Comparison of ENCODE assay signal across 18 mouse cellular contexts in genomic region chr9:90055911-90056310, GRCm38 (mm10). TPM values are rescaled to one million over a fixed set of nuclear protein-coding genes. Genes with fewer than 3 reads are reported as not detected.
A peak's percentile ranks its signal among the peaks of the same experiment; 100 is the strongest.
DNase-seq lines count a peak whose midpoint lies in the region; ATAC-seq and TF ChIP-seq lines count a peak whose summit lies in the region.
"Had no signal": no experiment of that assay in that cellular context is flagged by ENCODE, and none has a peak within 500 bp of the region (broad histone marks: within the 10 kb centered on the region; RNA-seq: fewer than 3 reads in every experiment).

No protein-coding gene starts in this region.

- H3K4me3 ChIP-seq in heart, embryonic 15.5 days: peak overlapping the region; percentile 73; the same call in 1 of the 2 replicates
- no peak overlapping the region for H3K4me3 ChIP-seq in limb, embryonic 13.5 days
- no peak overlapping the region for H3K4me3 ChIP-seq in limb, embryonic 10.5 days
- H3K4me3 ChIP-seq in lung, postnatal 0 days (ENCODE audit: low read depth, low read length): peak overlapping the region; percentile 72
- H3K4me3 ChIP-seq in stomach, embryonic 15.5 days (replicated peaks): no peak overlapping the region
- H3K4me3 ChIP-seq: embryonic facial prominence, embryonic 13.5 days; myocyte had no signal

- no peaks in the 10 kb centered on the region for H3K9me3 ChIP-seq in heart, embryonic 15.5 days (replicated peaks)
- H3K9me3 ChIP-seq in limb, embryonic 13.5 days: no peaks in the 10 kb centered on the region
- no peaks in the 10 kb centered on the region for H3K9me3 ChIP-seq in limb, embryonic 10.5 days (replicated peaks)
- no peaks in the 10 kb centered on the region for H3K9me3 ChIP-seq in lung, postnatal 0 days (ENCODE audit: low read length)
- no peaks in the 10 kb centered on the region for H3K9me3 ChIP-seq in stomach, embryonic 15.5 days
- H3K9me3 ChIP-seq: embryonic facial prominence, embryonic 13.5 days had no signal

- TF ChIP-seq CTCF in lung, postnatal 0 days (IDR thresholded peaks at IDR 0.05): no peak

- peak overlapping the region; percentile 93; the same call in 1 of the 2 replicates for H3K4me2 ChIP-seq in heart, embryonic 15.5 days
- H3K4me2 ChIP-seq in limb, embryonic 13.5 days (replicated peaks): peak overlapping the region; percentile 92; the same call in 1 of the 2 replicates
- peak overlapping the region; percentile 79 for H3K4me2 ChIP-seq in lung, postnatal 0 days (replicated peaks; ENCODE audit: low read depth, low read length)
- H3K4me2 ChIP-seq in stomach, embryonic 15.5 days: peak overlapping the region; percentile 75; the same call in 1 of the 2 replicates

- H3K36me3 ChIP-seq in heart, embryonic 15.5 days: no peaks in the 10 kb centered on the region
- no peaks in the 10 kb centered on the region for H3K36me3 ChIP-seq in limb, embryonic 13.5 days
- no peaks in the 10 kb centered on the region for H3K36me3 ChIP-seq in limb, embryonic 10.5 days
- no peaks in the 10 kb centered on the region for H3K36me3 ChIP-seq in lung, postnatal 0 days (ENCODE audit: insufficient read depth, low read length)
- no peaks in the 10 kb centered on the region for H3K36me3 ChIP-seq in stomach, embryonic 15.5 days
- H3K36me3 ChIP-seq: embryonic facial prominence, embryonic 13.5 days had no signal

- H3K27me3 ChIP-seq in heart, embryonic 15.5 days: no peaks in the 10 kb centered on the region
- H3K27me3 ChIP-seq in limb, embryonic 13.5 days: no peaks in the 10 kb centered on the region
- H3K27me3 ChIP-seq in limb, embryonic 10.5 days (ENCODE audit: low read depth, poor library complexity, severe bottlenecking): peaks cover 5% of the 10 kb centered on the region
- H3K27me3 ChIP-seq in lung, postnatal 0 days (replicated peaks; ENCODE audit: insufficient read depth, low read length): no peaks in the 10 kb centered on the region
- H3K27me3 ChIP-seq in stomach, embryonic 15.5 days (replicated peaks): no peaks in the 10 kb centered on the region

- no peak for DNase-seq in heart, adult 9 months (ENCODE audit: low spot score in 2 of 2)
- no peak for DNase-seq in limb, embryonic 10.5 days (ENCODE audit: low spot score)
- DNase-seq in lung, postnatal 0 days (ENCODE audit: low spot score): no peak
- no peak for DNase-seq in lung, postnatal 10 days
- DNase-seq in neural tube, embryonic 10.5 days (ENCODE audit: extremely low spot score, low spot score): no peak
- DNase-seq: adrenal gland, postnatal 25 days; cerebellum, adult 9-11 months; forebrain, postnatal 0 days; heart, adult 11 months; left cerebral cortex, postnatal 4 days; thymus, postnatal 4 days had no signal

- H3K27ac ChIP-seq in heart, embryonic 15.5 days: no peak overlapping the region
- H3K27ac ChIP-seq in limb, embryonic 13.5 days: no peak overlapping the region
- H3K27ac ChIP-seq in limb, embryonic 10.5 days: no peak overlapping the region
- H3K27ac ChIP-seq in lung, postnatal 0 days (ENCODE audit: low read length): peak overlapping the region; percentile 94
- no peak overlapping the region for H3K27ac ChIP-seq in stomach, embryonic 15.5 days
- H3K27ac ChIP-seq: embryonic facial prominence, embryonic 13.5 days; hindbrain, embryonic 14.5 days had no signal

- no peak for TF ChIP-seq EP300 in lung, postnatal 0 days (IDR thresholded peaks at IDR 0.05)

- H3K4me1 ChIP-seq in heart, embryonic 15.5 days (replicated peaks): peaks cover 3% of the 10 kb centered on the region; the same call in 1 of the 2 replicates
- peaks cover 8% of the 10 kb centered on the region; the same call in 1 of the 2 replicates for H3K4me1 ChIP-seq in limb, embryonic 13.5 days
- peaks cover 9% of the 10 kb centered on the region for H3K4me1 ChIP-seq in limb, embryonic 10.5 days
- H3K4me1 ChIP-seq in lung, postnatal 0 days (ENCODE audit: insufficient read depth, low read depth, low read length): no peaks in the 10 kb centered on the region
- no peaks in the 10 kb centered on the region for H3K4me1 ChIP-seq in stomach, embryonic 15.5 days

- 82% methylated on average over 3 of the region's 3 CpGs for WGBS in heart, embryonic 15.5 days
- 55% methylated on average over 3 of the region's 3 CpGs for WGBS in limb, embryonic 13.5 days
- 66% methylated on average over 3 of the region's 3 CpGs for WGBS in limb, embryonic 10.5 days
- 58% methylated on average over 3 of the region's 3 CpGs for WGBS in lung, postnatal 0 days
- 67% methylated on average over 3 of the region's 3 CpGs for WGBS in stomach, embryonic 15.5 days

- no peak for ATAC-seq in heart, embryonic 15.5 days (replicated peaks; ENCODE audit: insufficient number of reproducible peaks, insufficient read depth, low FRiP score, low read depth)
- no peak for ATAC-seq in limb, embryonic 13.5 days (ENCODE audit: low FRiP score, low read depth)
- ATAC-seq in lung, postnatal 0 days: no peak
- no peak for ATAC-seq in stomach, embryonic 15.5 days (ENCODE audit: insufficient read depth, low FRiP score, low read depth)
- ATAC-seq: forebrain, postnatal 0 days; intestine, embryonic 16.5 days had no signal

- H3K9ac ChIP-seq in heart, embryonic 15.5 days: no peak overlapping the region
- H3K9ac ChIP-seq in limb, embryonic 13.5 days: no peak overlapping the region
- peak overlapping the region; percentile 88 for H3K9ac ChIP-seq in lung, postnatal 0 days (replicated peaks; ENCODE audit: low read depth)
- H3K9ac ChIP-seq in stomach, embryonic 15.5 days: no peak overlapping the region
- H3K9ac ChIP-seq: embryonic facial prominence, embryonic 13.5 days; forebrain, postnatal 0 days; hindbrain, embryonic 14.5 days had no signal

RNA-seq across cellular contexts. Expression of gene Ctsh, which starts 2.0 kb away (rescaled TPM):
- polyA plus RNA-seq in heart, embryonic 15.5 days (2015; fragmentation: Nextera tagmentation; extraction: Ambion mirVana): 69.4 and 79.0 TPM in 2 replicates
- polyA plus RNA-seq in limb, embryonic 13.5 days (2015; fragmentation: Nextera tagmentation; extraction: Ambion mirVana): 18.7 and 21.5 TPM in 2 replicates
- polyA plus RNA-seq in limb, embryonic 10.5 days (2016; fragmentation: Nextera tagmentation; extraction: Ambion mirVana): 7.5 and 12.1 TPM in 2 replicates
- polyA plus RNA-seq in lung, postnatal 0 days (2015; fragmentation: Nextera tagmentation; extraction: Ambion mirVana): 2,236 and 2,487 TPM in 2 replicates
- polyA plus RNA-seq in stomach, embryonic 15.5 days (2015; fragmentation: Nextera tagmentation; extraction: Ambion mirVana): 63.1 and 72.0 TPM in 2 replicates

RNA-seq across cellular contexts. Expression of gene Morf4l1, which starts 58.7 kb away (rescaled TPM):
- 298 and 299 TPM in 2 replicates for polyA plus RNA-seq in heart, embryonic 15.5 days (2015; fragmentation: Nextera tagmentation; extraction: Ambion mirVana)
- polyA plus RNA-seq in limb, embryonic 13.5 days (2015; fragmentation: Nextera tagmentation; extraction: Ambion mirVana): 546 and 559 TPM in 2 replicates
- 432 and 482 TPM in 2 replicates for polyA plus RNA-seq in limb, embryonic 10.5 days (2016; fragmentation: Nextera tagmentation; extraction: Ambion mirVana)
- 283 and 290 TPM in 2 replicates for polyA plus RNA-seq in lung, postnatal 0 days (2015; fragmentation: Nextera tagmentation; extraction: Ambion mirVana)
- 362 and 379 TPM in 2 replicates for polyA plus RNA-seq in stomach, embryonic 15.5 days (2015; fragmentation: Nextera tagmentation; extraction: Ambion mirVana)

Comparison
In these comparisons a context has a peak if more than half of its experiments do, and no peak if none do; other contexts are left out.
1. H3K4me3 ChIP-seq: peak in heart, embryonic 15.5 days (single experiment) and lung, postnatal 0 days (single experiment); none in limb, embryonic 13.5 days (single experiment), limb, embryonic 10.5 days (single experiment) and stomach, embryonic 15.5 days (single experiment).
2. RNA of gene Ctsh, which starts 2.0 kb away (polyA plus RNA-seq): 2,236 to 2,487 TPM in lung, postnatal 0 days; 63.1 to 72.0 TPM in stomach, embryonic 15.5 days, 69.4 to 79.0 TPM in heart, embryonic 15.5 days, 18.7 to 21.5 TPM in limb, embryonic 13.5 days and 7.5 to 12.1 TPM in limb, embryonic 10.5 days; every median in the first group is over 10 times any median in the second.
3. Peak in every context shown above with its lines, with median percentiles within 50 percentile points of each other: H3K4me2 ChIP-seq.